Mouse (Mus musculus) midbrain, postnatal 0 days (tissue): ENCODE measurements at regions not wholly inside any gene's neighbourhood (a gene's known extent, or its start where the extent isn't known, plus 50 kb on each side); places are given as distances from the start of the nearest gene placed in this dataset.
A peak's percentile ranks its signal among the peaks of the same experiment; 100 is the strongest.

Experiments
- ATAC-seq: fragments of 200-750 bp; cut with Nextera tagmentation; 2 replicates; pipeline ENCODE4 v1.8.0; 2017; ENCODE audit warnings: moderate number of reproducible peaks, mild to moderate bottlenecking, moderate TSS enrichment, moderate library complexity; ENCODE audit not compliant: low FRiP score
- DNase-seq: peaks from one replicate; pipeline ENCODE4 v3.0.0-alpha.2; 2015; ENCODE audit warnings: low spot score
- H3K27ac ChIP-seq: fragments of 300-500 bp; sonication (generic); 2 replicates; pipeline ENCODE4 v1.5.1; 2014; ENCODE audit warnings: low read depth, mild to moderate bottlenecking, low read length, mixed read lengths
- H3K27me3 ChIP-seq: fragments of 300-500 bp; sonication (generic); 2 replicates; pipeline ENCODE4 v1.6.1; 2014; ENCODE audit warnings: low read length, control low read depth, mixed read lengths; ENCODE audit not compliant: insufficient read depth
- H3K36me3 ChIP-seq: fragments of 300-500 bp; sonication (generic); 2 replicates; pipeline ENCODE4 v1.6.1; 2014; ENCODE audit warnings: low read length, control low read depth, mixed read lengths; ENCODE audit not compliant: insufficient read depth
- H3K4me1 ChIP-seq: fragments of 300-500 bp; sonication (generic); 2 replicates; pipeline ENCODE4 v1.6.1; 2014; ENCODE audit warnings: mild to moderate bottlenecking, control low read depth, antibody characterized with exemption, low read length, mixed read lengths; ENCODE audit not compliant: insufficient read depth
- H3K4me2 ChIP-seq: fragments of 300-500 bp; sonication (generic); 2 replicates; pipeline ENCODE4 v1.6.1; 2014; ENCODE audit warnings: low read depth, mild to moderate bottlenecking, low read length, mixed read lengths; ENCODE audit not compliant: poor library complexity, severe bottlenecking
- H3K4me3 ChIP-seq: fragments of 300-500 bp; sonication (generic); 2 replicates; pipeline ENCODE4 v1.5.1; 2014; ENCODE audit warnings: low read depth, mild to moderate bottlenecking, low read length, moderate library complexity
- H3K9ac ChIP-seq: fragments of 300-500 bp; sonication (generic); replicated peaks from 2 replicates; pipeline ENCODE4 v1.6.1; 2014; ENCODE audit warnings: mild to moderate bottlenecking, low read length, moderate library complexity, mixed read lengths; ENCODE audit not compliant: poor library complexity, severe bottlenecking
- H3K9me3 ChIP-seq: fragments of 300-500 bp; sonication (generic); 2 replicates; pipeline ENCODE4 v1.6.1; 2016; ENCODE audit warnings: low read length, control low read depth
- CTCF ChIP-seq: IDR thresholded peaks from 2 replicates; pipeline ENCODE4 v1.5.1; 2016; ENCODE audit warnings: antibody characterized with exemption, mild to moderate bottlenecking
- WGBS: fragments of 180-500 bp; shearing (Covaris S2); extraction: QIAGEN DNeasy Blood & Tissue Kit; methylation state at CpG from one replicate; pipeline ENCODE4 v1.1.7; 2014; 5-methylcytosine and 5-hydroxymethylcytosine counted together

DNA sequence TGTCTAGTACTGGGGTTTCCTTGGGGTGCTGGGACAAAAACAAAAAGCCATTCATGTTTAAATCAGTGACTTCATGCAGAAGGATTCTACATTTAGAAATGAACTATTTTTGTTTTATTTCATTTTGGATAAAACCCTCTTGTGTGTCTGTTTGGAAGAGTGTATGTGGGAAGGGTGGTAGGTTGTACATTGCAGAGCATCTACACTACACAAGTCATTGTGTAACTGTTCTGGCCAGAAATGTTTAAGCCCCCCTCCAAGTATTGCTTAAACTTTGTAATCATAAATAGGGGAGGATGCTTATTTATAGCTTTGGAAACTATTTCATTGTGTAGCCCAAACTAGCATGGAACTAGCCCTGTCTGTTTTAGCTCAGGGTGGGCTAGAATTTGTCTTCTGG, 752.3 kb downstream of the Adgrl2 start:
- TF ChIP-seq CTCF: no peak
- H3K4me1 ChIP-seq: no peaks in the 10 kb centered on the region
- no peak for DNase-seq
- H3K4me2 ChIP-seq: no peak overlapping the region
- no peak overlapping the region for H3K9ac ChIP-seq
- no peaks in the 10 kb centered on the region for H3K36me3 ChIP-seq
- no peak overlapping the region for H3K4me3 ChIP-seq
- H3K27me3 ChIP-seq: no peaks in the 10 kb centered on the region
- no peak for ATAC-seq
- no peaks in the 10 kb centered on the region for H3K9me3 ChIP-seq
- H3K27ac ChIP-seq: no peak overlapping the region

DNA sequence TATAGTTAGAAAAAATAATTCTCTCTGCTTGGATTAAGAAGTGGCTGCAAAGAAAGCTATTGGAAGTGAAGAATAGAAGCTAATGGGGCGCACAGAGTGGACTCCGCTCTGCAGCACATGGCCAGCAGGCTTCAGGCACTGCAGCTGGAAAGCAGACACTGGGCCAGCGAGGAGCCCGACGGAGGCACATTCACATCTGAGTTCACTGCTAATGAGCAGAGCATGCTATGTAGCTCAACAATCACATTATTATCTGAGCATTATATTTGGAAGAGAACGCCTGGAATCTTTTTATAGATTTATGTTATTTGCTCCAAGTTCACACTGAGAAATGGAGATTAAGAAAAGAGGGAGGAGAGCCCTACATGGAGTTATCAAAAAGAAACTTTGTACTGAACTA, 752.8 kb downstream of the Adgrl2 start:
- TF ChIP-seq CTCF: no peak
- no peak overlapping the region for H3K27ac ChIP-seq
- no peaks in the 10 kb centered on the region for H3K36me3 ChIP-seq
- WGBS: 76% methylated on average over 6 of the region's 6 CpGs
- H3K4me1 ChIP-seq: no peaks in the 10 kb centered on the region
- H3K4me2 ChIP-seq: no peak overlapping the region
- H3K9me3 ChIP-seq: no peaks in the 10 kb centered on the region
- no peaks in the 10 kb centered on the region for H3K27me3 ChIP-seq
- H3K9ac ChIP-seq: no peak overlapping the region
- DNase-seq (no peak), ATAC-seq (no peak)
- no peak overlapping the region for H3K4me3 ChIP-seq

DNA sequence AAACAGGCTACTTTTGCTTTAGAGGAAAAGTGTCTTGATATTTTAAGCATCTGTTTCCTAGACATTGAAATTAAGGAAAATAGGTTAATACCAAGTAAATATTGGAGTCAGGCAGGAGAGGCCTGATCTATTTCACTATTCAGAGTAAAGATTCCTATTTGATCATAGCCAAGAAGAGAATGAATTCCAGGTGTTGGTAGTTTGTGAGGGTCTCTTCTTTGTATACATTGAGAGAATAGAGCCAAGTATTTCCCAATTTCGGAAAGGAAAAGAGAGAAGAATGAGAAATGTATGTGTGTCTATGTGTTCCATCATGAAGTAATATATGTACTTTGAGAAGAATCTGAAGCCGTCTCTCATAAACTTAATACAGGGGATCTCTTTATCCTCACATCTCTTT, 756.7 kb downstream of the Adgrl2 start:
- Histone ChIP-seq H3K4me3 (no peak overlapping the region), H3K36me3 (no peaks in the 10 kb centered on the region), H3K9me3 (no peaks in the 10 kb centered on the region), H3K4me2 (no peak overlapping the region), H3K27ac (no peak overlapping the region), H3K9ac (no peak overlapping the region), H3K27me3 (no peaks in the 10 kb centered on the region), H3K4me1 (no peaks in the 10 kb centered on the region)
- ATAC-seq (no peak), DNase-seq (no peak)
- 91% methylated on average over 2 of the region's 2 CpGs for whole genome bisulfite sequencing
- TF ChIP-seq CTCF: no peak

DNA sequence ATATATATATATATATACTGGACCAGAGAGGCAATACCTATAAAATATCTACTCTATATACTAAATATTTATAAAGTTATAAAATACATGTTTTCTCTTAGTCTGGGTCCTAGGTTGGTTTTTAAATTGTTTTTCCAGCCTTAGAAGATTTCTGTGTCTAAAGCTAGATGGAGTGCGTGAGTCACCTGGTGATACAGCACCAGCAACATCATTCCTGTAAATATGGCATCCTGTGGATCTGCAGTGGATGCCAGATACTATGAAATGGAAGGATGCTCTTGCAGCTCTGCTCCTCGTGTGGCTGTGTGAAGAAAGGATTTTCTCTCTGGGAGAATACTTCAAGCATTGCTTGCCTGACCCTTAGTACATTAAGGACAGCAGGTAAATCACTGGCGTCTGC, 761.2 kb downstream of the Adgrl2 start:
- Histone ChIP-seq H3K9ac (no peak overlapping the region), H3K4me2 (no peak overlapping the region), H3K4me3 (no peak overlapping the region), H3K27ac (no peak overlapping the region), H3K27me3 (no peaks in the 10 kb centered on the region), H3K4me1 (no peaks in the 10 kb centered on the region), H3K9me3 (no peaks in the 10 kb centered on the region), H3K36me3 (no peaks in the 10 kb centered on the region)
- DNase-seq (peak; percentile 50), ATAC-seq (no peak)
- TF ChIP-seq CTCF: peak; percentile 55
- 63% methylated on average over 3 of the region's 3 CpGs for WGBS

DNA sequence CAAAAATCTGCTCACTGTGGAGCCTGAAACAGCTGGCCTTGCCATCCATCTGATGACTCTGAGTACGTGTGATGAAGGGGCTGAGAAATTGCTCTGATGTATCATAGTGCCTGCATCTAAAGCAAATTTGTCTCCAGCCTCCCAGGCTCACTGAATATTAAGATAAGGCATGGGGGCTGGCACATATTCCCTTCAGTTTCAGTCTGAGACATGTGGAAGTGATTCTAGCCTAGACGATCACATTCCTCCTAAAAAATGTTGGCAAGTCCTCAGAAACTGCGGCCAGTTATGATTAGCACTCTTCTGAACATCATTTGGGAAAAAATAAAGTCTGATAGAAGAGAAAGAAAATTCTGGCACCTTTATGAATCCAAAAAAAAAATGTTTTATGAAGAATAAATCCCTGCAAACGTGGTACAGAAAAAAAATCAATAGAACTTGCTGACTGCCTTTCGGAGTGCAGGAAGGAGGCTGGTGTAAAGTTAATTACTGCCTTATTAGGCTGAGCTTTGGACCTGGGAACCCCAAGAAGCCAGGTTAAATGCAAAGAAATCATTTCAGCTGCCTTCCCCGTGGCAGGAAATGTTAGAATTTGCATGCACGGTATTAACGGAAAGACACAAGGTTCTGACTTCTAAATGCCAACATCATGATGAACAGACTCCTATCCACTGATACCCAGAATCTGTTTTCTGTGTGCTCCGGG, 762.2 kb downstream of the Adgrl2 start:
- 66% methylated on average over 9 of the region's 9 CpGs for WGBS
- Histone ChIP-seq H3K27me3 (no peaks in the 10 kb centered on the region), H3K4me1 (no peaks in the 10 kb centered on the region), H3K9ac (no peak overlapping the region), H3K4me3 (no peak overlapping the region), H3K4me2 (no peak overlapping the region), H3K9me3 (no peaks in the 10 kb centered on the region), H3K36me3 (no peaks in the 10 kb centered on the region), H3K27ac (no peak overlapping the region)
- no peak for TF ChIP-seq CTCF
- no peak for DNase-seq
- ATAC-seq: no peak

DNA sequence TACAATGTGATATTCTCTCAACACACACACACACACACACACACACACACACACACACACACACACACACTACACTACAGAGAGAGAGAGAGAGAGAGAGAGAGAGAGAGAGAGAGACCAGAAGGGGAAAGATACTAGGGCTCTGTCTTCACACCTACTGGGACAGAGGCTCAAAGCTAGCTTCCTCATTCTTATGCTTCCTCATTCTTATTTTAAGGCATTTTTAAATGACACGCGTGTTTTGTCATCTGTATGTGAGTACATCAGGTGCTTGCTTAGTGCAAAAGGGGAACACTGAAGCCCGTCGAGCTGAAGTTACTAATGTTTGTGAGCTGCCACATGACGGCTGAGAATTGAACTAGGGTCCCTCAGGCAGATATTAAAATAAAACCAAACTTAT, 769.5 kb downstream of the Adgrl2 start:
- WGBS: 88% methylated on average over 5 of the region's 5 CpGs
- Histone ChIP-seq H3K4me2 (no peak overlapping the region), H3K36me3 (no peaks in the 10 kb centered on the region), H3K4me1 (no peaks in the 10 kb centered on the region), H3K9ac (no peak overlapping the region), H3K4me3 (no peak overlapping the region), H3K27me3 (no peaks in the 10 kb centered on the region), H3K27ac (no peak overlapping the region), H3K9me3 (no peaks in the 10 kb centered on the region)
- no peak for TF ChIP-seq CTCF
- DNase-seq (no peak), ATAC-seq (no peak)
